Mouse (Mus musculus) bone marrow macrophage, adult 2 months (primary cell): ENCODE results near the gene Pttg1ip.

ENCODE experiments used
- CTCF ChIP-seq: IDR thresholded peaks from 2 replicates; pipeline ENCODE4 v1.5.1; 2012; ENCODE audit warnings: low read depth, mild to moderate bottlenecking, low read length, moderate library complexity
- POLR2A ChIP-seq: IDR thresholded peaks from 2 replicates; pipeline ENCODE4 v1.6.1; 2012; ENCODE audit warnings: mild to moderate bottlenecking, low read depth, low read length, borderline replicate concordance

GRCm38 (mm10) chr10:77566651-77567050 lies 14.9 kb upstream of the Pttg1ip start:
- no peak for TF ChIP-seq POLR2A
- TF ChIP-seq CTCF: peak; percentile 81
